Mouse (Mus musculus): ENCODE data around the gene Phgr1.
A peak's percentile ranks its signal among the peaks of the same experiment; 100 is the strongest.

Gene Phgr1

DNA sequence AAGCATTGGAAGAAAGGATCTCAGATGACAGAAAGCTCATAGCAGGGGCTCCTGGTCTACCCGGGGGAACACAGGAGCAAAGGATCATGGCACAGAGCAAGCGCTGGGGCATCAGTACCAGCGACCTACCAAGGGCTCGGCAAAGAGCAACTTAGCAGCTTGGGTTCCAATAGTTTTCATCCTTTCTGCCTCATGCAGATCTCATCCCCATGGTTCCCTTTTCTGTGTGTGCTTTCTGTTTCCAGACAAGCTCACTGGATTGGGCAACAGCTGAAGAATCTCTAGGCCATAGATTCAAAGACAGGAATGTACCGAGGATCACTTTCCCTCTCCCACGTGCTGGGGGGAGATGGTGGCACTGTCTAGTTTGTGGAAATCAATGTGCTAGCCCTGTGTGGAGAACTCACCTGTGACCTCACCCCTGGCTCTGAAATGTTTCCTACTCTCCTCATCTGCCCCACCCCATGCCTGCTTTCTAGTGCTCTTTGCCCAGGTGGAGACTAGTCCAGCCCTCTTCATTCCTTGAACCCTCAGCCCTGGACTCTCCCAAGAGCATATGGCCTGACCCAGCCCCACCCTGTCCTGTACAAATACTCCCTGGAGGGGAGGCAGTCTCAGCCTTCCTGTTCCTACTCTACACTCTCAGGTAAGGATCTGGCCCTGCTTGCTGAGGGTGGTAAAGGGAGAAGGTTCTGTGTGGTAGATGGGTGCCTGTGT lies at the start of gene Phgr1:
Gene Phgr1, plus strand, starts transcription at position 612 of the 717 bp plus-strand sequence.
- DNase-seq (ENCODE audit: low spot score): no peak

DNA sequence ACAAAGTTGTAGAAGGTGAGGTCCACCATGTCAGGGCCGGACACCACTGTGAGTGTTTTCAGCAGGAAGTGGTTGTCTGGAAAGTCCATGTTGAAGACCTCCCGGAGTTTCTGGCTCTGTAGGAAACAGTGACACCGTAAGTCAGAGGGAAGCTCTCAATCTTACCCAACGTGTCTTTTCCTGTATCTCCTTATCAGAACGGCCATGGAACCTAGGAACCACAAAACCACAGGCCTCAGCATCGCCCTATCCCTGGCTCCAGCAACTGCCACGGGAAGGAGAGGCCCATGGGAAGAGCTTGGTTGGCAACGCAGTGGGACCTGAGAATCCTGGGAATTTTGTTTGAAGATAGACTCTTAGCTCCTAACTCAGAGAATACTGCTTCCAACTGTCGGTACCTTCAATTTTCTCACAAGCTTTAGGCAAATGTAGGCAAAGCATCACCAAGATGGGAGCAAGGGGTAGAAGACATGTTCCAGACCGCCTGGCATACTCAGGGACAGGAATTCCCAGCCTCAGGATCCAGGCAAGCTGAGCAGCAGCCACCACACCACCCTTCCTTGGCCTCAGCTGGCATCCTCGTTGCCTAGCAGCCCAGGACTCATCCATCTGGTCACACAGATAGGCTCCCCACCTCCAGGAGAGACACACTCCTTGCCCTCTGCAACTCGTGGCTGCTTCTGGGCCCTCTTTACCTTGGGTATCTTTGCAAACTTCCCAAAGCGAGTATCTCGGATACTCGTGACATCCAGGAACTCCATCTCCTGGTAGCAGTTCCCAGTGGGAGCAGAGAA lies 48.7 kb upstream of the Phgr1 start:
- no peak for DNase-seq (ENCODE audit: low spot score)

DNA sequence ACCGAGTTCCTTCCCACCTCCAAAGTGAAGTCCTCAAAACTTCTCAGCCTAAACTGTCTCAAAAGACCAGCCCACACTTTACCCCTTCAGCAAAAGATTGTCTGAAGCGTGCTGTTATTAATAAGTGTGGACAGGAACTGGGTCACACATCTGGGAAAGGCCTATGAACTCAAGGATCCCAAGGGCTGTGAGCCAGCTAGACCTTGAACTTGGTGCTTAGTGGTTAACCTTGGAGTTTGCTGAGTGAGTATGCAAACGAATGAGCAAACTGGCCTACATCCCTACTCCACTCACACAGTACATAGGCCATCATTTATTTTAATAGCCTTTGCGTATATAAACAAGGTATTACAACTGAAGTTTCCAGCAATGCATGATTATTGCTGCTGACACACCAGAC lies 47.1 kb upstream of the Phgr1 start:
- no peak for DNase-seq (ENCODE audit: low spot score)

DNA sequence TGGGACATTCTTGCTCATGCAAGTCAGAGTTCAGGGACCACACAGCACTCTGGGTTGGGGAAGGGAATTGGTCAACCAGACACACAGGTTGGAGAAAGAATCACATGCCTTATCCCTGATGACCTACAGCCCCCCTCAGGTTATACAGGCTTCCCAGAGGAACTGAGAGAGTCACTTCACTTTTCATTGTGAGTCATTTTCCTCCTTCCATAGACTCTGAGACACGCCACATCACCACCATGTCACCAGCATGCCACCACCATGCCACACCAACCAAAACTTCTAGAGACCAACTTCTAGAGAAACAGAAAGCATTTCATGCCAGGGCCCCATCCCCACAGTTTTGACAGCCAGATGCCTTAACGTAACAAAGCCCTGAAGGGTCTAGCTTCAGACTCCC lies 45.7 kb upstream of the Phgr1 start:
- no peak for DNase-seq (ENCODE audit: low spot score)

DNA sequence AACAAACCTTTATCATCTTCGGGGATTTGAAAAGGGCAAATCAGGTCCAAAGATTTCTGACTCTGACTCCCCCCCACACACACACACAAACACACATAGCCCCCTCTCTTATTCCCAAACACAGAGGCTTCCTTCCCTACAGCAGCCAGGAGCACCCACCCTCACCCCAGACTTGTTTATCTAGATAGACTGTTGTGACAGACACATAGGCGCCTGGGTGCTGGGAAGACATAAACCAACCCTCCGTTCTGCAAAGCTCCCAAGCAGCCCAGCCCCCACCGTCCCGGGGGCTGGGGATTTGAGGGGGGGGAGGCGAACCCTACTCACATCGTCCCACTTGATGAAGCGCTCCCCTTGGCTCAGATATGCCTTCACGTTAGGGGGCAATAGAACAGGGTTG lies 44.7 kb upstream of the Phgr1 start:
- DNase-seq (ENCODE audit: low spot score): no peak

DNA sequence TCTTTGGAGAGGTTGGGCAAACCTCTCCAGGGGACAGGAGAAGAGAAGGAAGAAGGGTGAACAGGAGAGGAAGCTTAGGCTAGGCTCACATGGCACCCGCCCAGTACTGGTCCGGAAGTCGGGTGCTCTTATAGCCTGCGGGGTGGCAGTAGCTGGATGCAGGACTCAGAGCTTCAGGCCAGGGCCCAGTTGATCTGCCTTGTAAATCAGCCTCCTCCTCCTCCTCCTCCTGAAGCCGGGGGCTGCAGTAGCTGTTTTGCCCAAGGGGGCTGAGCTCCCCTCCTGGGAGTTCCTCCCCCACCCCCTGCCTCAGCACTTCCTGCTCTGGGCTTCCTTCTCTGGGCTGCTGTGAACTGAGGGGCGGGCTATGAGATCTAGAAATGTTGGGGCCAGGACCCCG lies 44.2 kb upstream of the Phgr1 start, which contains the start of gene Plcb2:
Gene Plcb2, minus strand, starts transcription at position 102 of the 400 bp plus-strand sequence.
- no peak for DNase-seq (ENCODE audit: low spot score)

DNA sequence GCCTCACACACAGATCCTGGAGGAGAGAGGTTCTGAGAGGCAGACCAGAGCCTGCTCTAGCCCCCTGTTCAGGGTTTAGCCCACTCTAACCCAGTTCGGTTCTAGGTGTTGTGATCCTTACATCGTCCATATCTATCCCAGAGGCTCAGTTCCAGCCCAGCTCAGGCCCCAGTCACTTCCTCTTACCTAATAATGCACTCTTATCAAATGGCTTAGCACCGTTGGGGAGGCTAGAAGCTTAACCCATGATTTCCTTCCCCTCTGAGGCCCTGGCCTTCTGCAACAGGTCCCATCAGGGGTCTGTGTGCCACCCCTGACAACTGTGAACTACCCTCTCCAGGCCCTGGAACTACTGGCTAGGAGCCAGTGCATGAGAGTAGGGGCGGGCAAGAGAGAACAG lies 43.4 kb upstream of the Phgr1 start:
- DNase-seq (ENCODE audit: low spot score): no peak

DNA sequence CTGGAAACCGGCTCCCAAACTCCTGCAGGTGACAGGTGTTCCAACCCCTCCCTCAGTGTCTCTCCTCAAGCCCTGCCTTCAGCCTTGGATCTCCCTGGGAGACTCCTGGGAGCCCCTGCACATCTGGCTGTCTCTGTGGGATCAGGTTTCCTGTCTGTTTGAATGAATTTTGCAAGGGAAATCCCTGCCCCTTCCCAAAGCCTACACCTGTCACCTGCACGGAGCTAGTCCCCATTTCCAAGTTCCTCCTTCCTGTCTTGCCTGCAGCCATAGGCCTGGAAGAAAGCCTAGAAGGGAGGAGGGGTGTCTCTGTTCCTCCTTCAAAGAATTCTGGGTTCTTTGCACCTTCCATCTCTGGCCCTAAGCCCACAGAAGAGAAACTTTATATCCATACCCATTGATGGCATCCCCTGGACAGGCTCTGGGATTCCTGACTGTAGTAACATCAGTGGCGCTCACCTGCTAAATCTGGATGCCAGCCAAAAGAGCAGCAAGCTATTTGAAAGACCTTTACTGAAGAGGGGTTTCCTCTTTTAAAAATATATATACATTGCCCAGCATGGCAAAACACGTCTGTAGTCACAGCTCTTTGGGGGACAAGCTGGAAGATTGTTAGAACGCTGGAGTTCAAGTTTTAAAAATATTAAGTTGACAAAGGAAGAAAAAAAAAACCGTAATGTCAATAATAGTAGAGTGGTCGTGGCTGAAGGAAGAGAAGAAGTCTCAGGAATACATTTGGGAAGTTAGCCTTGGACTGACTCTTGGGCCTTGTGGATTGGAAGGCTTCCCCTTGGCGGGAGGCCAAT lies 42.5 kb upstream of the Phgr1 start:
- DNase-seq (ENCODE audit: low spot score): no peak

DNA sequence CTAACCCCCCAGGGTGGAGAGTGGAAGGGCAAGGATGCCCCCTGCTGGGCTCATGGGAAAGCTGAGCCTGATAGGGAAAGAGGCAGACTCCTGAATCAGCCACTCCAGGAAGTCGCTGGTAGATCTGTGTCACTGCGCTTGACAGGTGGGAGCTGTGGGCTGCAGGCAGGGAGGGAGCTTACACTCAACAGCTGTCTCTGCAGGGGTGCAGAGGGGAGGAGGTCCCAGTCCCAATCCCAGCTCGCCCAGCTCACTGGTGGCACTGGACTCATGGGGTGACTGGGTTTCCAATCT lies 42.0 kb upstream of the Phgr1 start:
- peak; percentile 81 for DNase-seq (ENCODE audit: low spot score)

DNA sequence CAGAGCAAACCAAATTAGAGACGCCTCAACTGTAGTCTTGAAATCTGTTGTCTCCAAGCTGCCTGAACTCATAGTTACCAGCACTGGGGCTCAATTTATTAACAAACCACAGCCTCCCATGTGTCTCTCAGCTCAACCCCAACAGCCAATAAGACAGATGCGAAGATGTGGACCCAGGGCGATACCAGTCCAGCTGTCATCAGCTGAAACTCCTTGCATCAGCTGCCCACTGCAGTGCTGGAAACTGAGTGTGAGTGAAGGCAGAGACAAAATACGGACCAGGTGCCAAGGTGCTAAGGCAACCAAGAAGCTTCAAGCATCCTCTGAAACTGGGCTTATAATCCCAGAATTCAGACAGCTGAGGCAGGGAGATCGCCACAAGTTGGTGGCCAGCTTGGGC lies 40.6 kb upstream of the Phgr1 start:
- DNase-seq (ENCODE audit: low spot score): no peak

DNA sequence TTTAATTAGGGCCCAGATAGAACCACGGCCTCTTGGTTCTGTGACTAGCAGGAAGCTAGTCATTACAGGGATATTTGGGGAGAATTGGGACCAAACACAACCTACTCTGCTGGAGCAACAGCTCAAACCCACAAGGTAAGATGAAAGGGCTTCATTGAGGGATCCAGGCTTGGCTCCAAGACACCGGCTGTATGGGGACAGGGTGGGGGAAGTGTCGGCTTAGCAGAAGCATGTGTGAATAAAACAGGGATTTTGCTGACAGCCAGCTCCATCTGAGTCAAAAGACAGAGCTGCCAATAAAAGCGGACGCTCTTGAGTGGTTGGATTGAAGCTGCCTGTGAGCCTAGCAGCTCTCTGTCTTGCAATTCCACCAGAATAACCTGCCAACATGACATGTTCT lies 39.2 kb upstream of the Phgr1 start:
- DNase-seq (ENCODE audit: low spot score): peak; percentile 56

DNA sequence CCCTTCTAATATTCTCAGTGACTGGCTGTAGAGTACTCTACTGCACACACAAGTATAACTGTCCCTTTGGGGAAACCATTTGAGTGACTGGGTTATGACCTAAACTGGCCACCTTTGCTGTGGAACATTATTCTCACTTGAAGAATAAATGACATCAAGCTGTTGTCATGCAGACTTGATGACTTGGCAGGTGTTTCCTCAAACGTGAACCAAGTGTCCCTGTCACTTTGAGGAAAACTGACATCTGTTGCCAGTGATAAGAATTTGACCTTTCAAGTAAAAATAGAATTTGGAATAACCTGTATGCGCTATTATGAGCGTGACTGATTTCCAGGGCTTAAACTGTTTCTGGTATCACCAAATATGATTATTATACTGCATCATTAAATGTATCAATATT lies 32.2 kb upstream of the Phgr1 start:
- DNase-seq (ENCODE audit: low spot score): no peak

DNA sequence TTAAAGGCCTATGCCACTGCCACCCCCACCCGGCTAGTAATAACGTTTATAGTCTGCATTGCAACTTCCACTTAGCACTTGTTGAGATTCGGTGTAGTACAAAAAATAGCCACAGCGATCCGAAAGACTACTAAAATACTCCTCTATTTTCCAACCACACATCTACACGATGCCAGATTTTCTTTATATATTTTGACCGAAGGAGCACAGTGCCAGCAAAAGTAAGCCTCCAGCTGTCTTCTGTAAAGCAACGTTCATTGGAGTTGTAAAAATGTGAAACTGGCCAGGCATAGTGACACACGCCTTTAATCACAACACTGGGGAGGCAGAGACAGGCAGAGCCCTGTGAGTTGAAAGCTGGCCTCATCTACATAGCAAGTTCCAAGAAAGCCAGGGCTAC lies 31.4 kb upstream of the Phgr1 start:
- DNase-seq (ENCODE audit: low spot score): no peak

DNA sequence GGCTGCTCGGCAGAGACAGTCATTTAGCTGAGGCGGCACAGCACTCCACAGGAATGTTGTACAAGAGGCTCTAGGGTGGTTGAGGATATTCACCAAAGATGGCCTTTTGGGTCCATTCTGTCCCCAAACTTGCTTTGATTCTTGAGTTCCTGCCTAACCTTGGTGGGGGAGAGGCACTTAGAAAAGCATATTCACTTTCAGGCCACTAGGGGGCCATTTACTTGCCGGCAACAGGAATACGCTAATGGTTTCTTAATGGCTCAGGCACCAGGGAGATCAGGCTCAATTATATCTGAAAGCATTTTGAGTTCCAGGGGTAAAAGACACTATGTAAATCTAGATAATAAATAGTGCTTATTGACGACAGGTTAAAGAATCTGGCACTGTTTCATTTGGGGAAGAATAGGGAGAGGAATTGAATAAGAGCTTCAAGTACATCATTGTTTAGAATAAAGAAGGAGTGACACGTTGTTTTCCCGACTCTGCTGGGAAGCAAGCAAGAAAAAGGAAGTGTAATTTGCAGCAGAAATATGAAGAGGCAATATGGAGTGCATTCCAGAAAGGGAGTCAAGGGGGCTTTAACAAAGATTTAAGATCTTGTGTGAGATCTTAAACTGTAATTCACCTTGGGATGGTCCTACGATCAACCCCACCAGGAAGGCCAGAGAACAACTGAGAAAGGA lies 29.2 kb upstream of the Phgr1 start:
- DNase-seq (ENCODE audit: low spot score): peak; percentile 71

DNA sequence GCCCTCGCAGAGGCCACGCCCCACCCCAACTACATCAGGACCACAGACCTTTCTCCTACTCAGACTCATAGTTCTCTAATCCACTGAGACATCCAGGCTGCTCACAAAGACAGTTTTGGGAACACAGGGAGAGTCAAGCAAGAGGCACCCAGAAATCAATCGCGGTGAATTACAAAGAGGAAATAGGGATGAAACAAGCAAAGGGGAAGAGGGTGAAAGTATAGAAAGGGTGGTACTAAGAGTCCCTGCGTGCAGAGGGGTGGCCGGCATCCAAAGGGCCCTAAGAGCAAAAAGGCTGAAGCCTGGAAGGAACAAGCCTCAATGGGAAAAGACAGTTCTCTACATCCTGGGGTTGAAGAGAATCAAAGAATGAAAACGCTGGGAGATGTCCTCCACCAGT lies 27.9 kb upstream of the Phgr1 start:
- no peak for DNase-seq (ENCODE audit: low spot score)

DNA sequence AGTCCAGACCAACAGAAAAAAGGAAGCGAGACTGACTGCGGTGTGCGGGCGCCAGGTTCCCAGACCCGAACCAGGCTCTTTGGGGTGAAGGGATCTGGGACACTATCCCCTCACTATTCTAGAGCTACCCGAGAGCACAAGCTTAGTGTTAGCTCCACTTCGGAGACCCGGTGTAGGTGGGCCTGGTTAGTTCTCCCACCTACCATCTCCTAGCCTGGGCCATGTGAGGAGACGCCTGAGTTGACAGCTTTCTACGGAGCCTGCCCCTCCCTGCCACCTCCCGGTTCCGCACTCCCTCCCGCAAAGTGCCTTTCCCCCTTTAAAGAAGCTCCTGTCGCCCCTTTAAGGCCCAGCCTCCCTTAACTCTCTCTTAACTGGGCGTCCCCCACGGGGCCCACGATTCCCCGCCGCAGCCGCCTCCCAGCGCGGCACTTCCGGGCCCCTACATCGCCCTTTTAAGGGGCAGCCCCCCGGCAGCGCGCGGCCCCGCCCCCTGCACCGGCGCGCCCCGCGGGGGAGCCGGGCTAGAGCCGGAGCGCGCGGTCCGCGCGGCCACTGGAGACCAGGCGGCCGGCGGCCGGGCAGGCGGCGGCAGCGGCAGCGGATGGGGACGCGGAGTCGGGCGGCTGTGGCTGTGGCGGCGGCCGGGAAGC lies 27.2 kb upstream of the Phgr1 start, which contains the start of gene Inafm2:
Gene Inafm2, plus strand, starts transcription at position 527 of the 653 bp plus-strand sequence.
- peak; percentile 90 for DNase-seq (ENCODE audit: low spot score)

DNA sequence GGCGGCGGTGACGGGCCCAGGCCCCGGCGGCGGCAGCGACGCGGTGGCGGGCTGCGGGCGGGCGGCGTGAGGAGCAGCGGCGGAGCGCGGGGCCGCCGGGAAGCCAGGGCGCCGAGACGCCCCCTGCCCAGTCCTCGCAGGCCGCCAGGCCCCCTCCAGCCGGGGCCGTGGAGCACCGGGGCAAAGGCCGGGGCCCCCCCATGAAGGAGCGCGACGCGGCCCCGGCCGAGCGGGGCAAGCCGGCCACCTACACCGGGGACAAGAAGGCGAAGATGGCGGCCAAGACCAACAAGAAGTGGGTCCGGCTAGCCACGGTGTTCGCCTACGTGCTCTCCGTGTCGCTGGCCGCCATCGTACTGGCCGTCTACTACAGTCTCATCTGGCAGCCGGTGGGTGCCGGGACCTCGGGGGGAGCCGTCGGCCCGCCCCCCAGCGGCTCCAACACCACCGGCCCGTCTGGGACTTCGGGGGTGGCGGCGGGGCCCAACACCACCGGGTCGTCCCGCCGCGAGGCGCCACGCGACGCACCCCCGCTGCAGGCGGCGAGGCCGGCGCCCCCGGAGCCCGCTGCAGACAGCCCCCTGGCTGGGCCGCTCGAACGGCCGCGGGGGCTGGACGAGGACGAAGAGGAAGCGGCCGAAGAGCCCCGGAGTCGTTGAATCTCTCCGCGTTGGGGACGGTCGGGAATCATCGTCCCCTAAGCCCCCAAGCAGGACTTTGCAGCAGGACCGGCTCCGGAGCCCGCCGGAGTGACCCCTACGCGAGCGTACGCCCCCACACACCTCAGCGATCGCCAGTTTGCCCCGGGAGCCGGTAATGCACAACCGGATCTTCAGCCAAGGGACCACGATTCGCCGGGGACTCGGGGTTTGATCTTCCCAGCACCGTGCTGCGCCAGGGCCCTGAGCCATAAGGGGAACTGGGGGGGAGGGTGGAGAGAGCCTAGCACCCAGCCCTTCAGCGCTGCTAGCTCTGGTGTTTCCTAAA lies 26.4 kb upstream of the Phgr1 start:
- no peak for DNase-seq (ENCODE audit: low spot score)

DNA sequence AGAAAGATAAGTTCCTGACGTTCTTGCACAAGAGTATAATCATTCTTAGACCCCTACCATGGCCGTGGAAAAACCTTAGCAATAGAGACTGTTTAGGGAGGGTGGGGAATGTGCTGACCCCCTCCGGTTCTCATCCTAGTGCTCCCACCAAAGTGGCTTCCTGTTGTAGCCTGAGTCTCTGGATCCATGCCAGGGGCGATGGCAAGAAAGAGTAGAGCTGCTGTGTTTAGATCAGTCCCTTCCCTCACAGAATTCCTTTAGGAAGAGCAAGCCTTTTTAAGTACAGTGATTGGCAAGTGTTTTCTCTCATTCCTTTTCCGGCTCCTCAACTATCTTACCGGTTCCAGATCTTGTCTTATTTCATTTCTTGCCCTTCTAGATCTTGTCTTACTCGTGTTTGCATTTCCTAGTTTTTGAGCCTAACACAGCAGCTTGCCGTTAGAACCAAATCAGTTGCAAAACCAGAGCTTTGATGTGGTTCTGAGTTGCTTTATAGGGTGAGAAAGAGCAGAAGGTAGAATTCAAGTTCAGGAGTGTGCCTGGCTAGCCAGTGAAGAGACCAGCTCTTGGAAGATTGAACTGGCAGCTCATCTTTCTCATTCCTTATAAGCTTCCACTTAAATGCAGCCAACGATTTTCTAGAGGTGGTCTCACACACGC lies 25.1 kb upstream of the Phgr1 start:
- DNase-seq (ENCODE audit: low spot score): no peak

DNA sequence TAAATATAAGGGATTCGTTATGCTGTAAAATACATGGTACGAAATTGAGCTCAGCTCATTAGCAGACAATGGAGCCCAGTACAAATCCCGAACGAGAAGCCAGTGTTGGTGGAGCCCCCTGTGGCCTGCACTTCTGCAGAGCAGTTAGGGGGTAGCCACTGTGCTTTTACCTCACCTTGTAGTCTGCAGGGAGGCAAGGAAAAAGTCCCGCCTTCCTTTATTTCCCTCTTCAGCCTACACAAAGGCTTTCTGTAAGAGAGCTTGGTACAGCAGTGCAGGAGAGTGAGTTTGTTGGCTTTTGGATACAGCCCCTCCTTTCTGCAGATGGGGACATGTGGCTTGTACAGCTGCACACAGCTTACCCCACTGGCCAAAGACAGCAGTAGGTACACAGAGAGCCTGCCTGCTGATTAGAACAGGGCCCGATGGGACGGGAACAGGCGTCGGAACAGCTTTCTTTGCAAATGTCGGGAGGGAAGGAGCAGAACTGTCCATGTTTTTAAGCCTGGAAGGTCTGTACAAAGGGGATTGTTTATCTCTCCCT lies 23.2 kb upstream of the Phgr1 start:
- no peak for DNase-seq (ENCODE audit: low spot score)

DNA sequence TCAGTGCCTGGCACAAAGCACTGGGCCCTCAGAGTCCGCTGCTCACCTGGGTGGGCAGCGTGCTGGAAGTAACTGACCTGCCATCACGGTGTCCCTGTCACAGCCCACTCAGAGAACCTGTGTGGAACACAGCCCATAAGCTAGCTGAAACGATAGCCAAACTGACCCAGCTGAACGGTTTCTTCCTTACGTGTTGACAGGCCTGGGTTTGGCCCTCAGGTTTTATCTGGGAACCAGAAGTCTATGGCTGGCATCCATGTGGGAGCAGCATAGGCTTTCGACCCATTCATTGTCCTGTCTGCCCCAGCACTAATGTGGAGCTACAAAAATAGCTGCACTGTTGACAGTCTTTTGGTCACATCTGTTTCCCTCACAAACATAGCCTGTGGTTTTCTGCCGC lies 22.1 kb upstream of the Phgr1 start:
- no peak for DNase-seq (ENCODE audit: low spot score)

All from layer of hippocampus, adult 11-12 months (tissue).